Mouse (Mus musculus): ENCODE results near the gene Ptgfrn. TPM values are rescaled to one million over a fixed set of nuclear protein-coding genes. Genes with fewer than 3 reads are reported as not detected.

The Ptgfrn gene
- polyA plus RNA-seq, 1 experiment from 2014 or later: 8.8 TPM

DNA sequence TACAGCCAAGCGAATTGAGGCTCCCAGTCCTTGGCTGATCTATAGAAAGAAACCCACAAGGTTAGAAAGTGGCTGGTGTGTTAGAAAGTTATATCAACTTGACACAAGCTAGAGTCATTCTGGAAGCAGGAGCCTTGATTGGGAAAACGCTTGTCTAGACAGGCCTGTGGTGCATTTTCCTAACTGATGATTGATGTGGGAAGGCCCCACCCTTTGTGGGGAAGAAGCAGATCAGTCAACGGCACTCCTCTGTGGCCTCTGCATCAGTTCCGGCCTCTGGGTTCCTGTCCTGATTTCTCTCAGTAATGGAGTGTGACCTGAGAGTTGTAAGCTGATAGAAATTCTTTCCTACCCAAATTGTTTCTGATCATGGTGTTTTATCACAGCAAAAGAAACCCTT, 76.4 kb downstream of the Ptgfrn start:
- no peaks in the 10 kb centered on the region for H3K36me3 ChIP-seq (ENCODE audit: control insufficient read depth, insufficient read depth, low read length)
- no peak overlapping the region for H3K9ac ChIP-seq (ENCODE audit: low read length)
- H3K27me3 ChIP-seq (replicated peaks; ENCODE audit: control insufficient read depth, insufficient read depth, low read length): no peaks in the 10 kb centered on the region
- DNase-seq (ENCODE audit: low spot score): no peak
- H3K27ac ChIP-seq (ENCODE audit: low read depth): no peak overlapping the region
- no peaks in the 10 kb centered on the region for H3K9me3 ChIP-seq (ENCODE audit: control insufficient read depth, low read length)
- H3K4me1 ChIP-seq (replicated peaks; ENCODE audit: control insufficient read depth, insufficient read depth, low read length): peaks cover 6% of the 10 kb centered on the region; the same call in 1 of the 2 replicates
- H3K4me3 ChIP-seq (ENCODE audit: low read depth, low read length): no peak overlapping the region
- ATAC-seq (replicated peaks; ENCODE audit: low FRiP score, low TSS enrichment, low read depth): no peak
- WGBS: 58% methylated on average over 4 of the region's 4 CpGs
- no peak overlapping the region for H3K4me2 ChIP-seq (ENCODE audit: low read length)

DNA sequence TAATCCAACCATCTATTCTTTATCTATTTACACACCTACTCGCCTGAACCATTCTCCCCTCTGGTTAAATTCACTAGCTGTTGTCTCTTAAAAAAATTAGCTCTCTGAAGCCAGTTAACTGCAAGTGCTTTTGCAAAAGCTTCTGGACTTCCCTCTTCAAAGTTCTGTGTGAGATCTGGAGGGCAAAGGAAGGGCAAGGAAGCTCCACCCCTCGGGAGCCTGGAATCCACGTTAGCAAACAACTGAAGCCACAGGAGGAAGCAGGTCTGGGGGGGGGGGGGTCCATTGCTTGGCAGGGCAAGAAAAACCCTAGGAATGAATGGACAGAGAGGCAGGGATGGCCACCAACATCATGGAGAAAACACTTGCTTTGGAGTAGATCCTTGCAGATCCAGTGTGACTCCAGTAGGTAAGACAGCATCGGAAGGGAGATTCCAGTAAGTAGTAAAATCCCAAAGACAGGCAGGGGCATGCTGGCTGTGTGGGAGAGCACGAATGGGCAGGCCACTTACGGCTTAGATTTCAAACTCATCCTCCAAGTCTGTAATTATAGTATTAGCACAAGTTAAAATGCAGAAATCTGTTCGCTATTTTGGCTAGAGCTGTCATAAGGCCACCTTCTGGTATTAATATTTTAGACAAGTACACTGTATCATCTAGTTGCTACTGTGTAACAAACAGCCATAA, 78.5 kb downstream of the Ptgfrn start:
- Histone ChIP-seq H3K27me3 (replicated peaks; ENCODE audit: control insufficient read depth, insufficient read depth, low read length) (no peaks in the 10 kb centered on the region), H3K27ac (ENCODE audit: low read depth) (no peak overlapping the region), H3K9ac (ENCODE audit: low read length) (no peak overlapping the region), H3K4me3 (ENCODE audit: low read depth, low read length) (no peak overlapping the region), H3K9me3 (ENCODE audit: control insufficient read depth, low read length) (no peaks in the 10 kb centered on the region), H3K4me1 (replicated peaks; ENCODE audit: control insufficient read depth, insufficient read depth, low read length) (peaks cover 6% of the 10 kb centered on the region; the same call in 1 of the 2 replicates), H3K36me3 (ENCODE audit: control insufficient read depth, insufficient read depth, low read length) (no peaks in the 10 kb centered on the region), H3K4me2 (ENCODE audit: low read length) (no peak overlapping the region)
- WGBS: 38% methylated on average over 7 of the region's 7 CpGs
- DNase-seq (ENCODE audit: low spot score) (no peak), ATAC-seq (replicated peaks; ENCODE audit: low FRiP score, low TSS enrichment, low read depth) (no peak)

DNA sequence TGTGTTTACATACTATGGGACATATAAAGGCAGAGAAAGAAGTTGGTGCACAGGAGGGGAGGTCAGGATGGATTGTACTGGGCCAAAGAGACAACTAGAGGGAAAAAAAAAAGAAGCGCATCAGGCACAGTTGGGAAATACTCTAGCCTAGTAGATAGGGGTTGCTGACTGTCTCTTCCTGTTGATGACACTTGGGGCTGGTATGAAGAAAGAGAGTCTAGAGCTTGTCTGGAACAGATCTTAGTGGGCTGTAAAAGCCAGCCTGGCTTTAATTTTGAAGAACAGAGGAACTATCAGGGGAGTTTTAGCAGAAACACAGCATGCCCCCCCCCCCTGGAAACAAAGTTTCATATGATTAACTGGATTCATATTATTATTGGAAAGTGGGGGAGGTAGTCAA, 79.4 kb downstream of the Ptgfrn start:
- no peaks in the 10 kb centered on the region for H3K9me3 ChIP-seq (ENCODE audit: control insufficient read depth, low read length)
- no peak overlapping the region for H3K4me2 ChIP-seq (ENCODE audit: low read length)
- H3K27ac ChIP-seq (ENCODE audit: low read depth): no peak overlapping the region
- H3K4me3 ChIP-seq (ENCODE audit: low read depth, low read length): no peak overlapping the region
- no peak for DNase-seq (ENCODE audit: low spot score)
- H3K36me3 ChIP-seq (ENCODE audit: control insufficient read depth, insufficient read depth, low read length): no peaks in the 10 kb centered on the region
- 91% methylated on average over 1 of the region's 1 CpGs for WGBS
- peaks cover 6% of the 10 kb centered on the region; the same call in 1 of the 2 replicates for H3K4me1 ChIP-seq (replicated peaks; ENCODE audit: control insufficient read depth, insufficient read depth, low read length)
- ATAC-seq (replicated peaks; ENCODE audit: low FRiP score, low TSS enrichment, low read depth): no peak
- no peaks in the 10 kb centered on the region for H3K27me3 ChIP-seq (replicated peaks; ENCODE audit: control insufficient read depth, insufficient read depth, low read length)
- H3K9ac ChIP-seq (ENCODE audit: low read length): no peak overlapping the region

DNA sequence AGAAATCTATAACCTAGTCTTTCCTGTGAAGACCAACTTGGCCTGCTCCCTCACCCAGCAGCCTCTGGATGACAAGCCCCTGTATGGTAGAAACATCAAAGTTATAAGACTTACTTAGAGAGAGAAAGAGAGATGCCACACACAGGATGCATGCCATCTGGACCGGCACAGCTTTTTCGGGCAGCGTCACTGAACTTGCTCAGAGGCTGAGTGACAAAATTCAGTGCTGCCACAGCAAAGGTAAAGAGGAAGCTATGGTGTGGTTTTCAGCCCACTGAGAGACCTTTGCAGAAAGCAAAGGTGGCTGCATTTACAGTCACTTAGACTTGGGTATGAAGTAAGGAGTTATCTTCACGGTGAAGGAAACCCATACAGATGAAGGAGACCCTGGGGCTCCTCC, 80.7 kb downstream of the Ptgfrn start, which contains the start of gene Cd101:
TSS of gene Cd101 (minus strand) at position 218 of the 400 bp plus-strand sequence.
- Histone ChIP-seq H3K4me1 (replicated peaks; ENCODE audit: control insufficient read depth, insufficient read depth, low read length) (peaks cover 6% of the 10 kb centered on the region; the same call in 1 of the 2 replicates), H3K9ac (ENCODE audit: low read length) (no peak within 1 kb of the TSS), H3K4me3 (ENCODE audit: low read depth, low read length) (no peak within 1 kb of the TSS), H3K27me3 (replicated peaks; ENCODE audit: control insufficient read depth, insufficient read depth, low read length) (no peaks in the 10 kb centered on the region), H3K4me2 (ENCODE audit: low read length) (no peak within 1 kb of the TSS), H3K27ac (ENCODE audit: low read depth) (no peak within 1 kb of the TSS), H3K9me3 (ENCODE audit: control insufficient read depth, low read length) (no peaks in the 10 kb centered on the region), H3K36me3 (ENCODE audit: control insufficient read depth, insufficient read depth, low read length) (no peaks in the 10 kb centered on the region)
- 88% methylated on average over 4 of the region's 4 CpGs for WGBS
- DNase-seq (ENCODE audit: low spot score) (no peak), ATAC-seq (replicated peaks; ENCODE audit: low FRiP score, low TSS enrichment, low read depth) (no peak)

DNA sequence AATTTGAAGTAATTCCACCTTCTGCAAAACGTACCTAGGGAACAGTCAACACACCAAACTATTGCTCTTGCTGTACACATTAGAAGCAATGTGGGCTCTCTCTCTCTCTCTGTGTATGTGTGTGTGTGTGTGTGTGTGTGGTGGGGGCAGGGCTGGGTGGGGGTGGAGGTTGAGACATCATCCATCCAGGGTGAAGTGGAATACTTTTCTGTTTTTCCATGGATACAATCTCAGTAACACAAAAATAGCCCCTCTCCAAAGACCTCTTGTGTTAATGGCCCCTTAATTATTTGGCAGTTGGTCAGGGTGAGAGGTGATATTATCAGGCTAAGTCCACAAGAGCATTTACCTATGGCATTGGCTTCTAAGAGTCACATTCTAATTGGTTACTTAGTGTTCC, 83.3 kb downstream of the Ptgfrn start:
- 74% methylated on average over 1 of the region's 1 CpGs for WGBS
- Histone ChIP-seq H3K27me3 (replicated peaks; ENCODE audit: control insufficient read depth, insufficient read depth, low read length) (no peaks in the 10 kb centered on the region), H3K9me3 (ENCODE audit: control insufficient read depth, low read length) (no peaks in the 10 kb centered on the region), H3K27ac (ENCODE audit: low read depth) (no peak overlapping the region), H3K4me1 (replicated peaks; ENCODE audit: control insufficient read depth, insufficient read depth, low read length) (peaks cover 6% of the 10 kb centered on the region; the same call in 1 of the 2 replicates), H3K36me3 (ENCODE audit: control insufficient read depth, insufficient read depth, low read length) (no peaks in the 10 kb centered on the region), H3K9ac (ENCODE audit: low read length) (no peak overlapping the region), H3K4me3 (ENCODE audit: low read depth, low read length) (no peak overlapping the region), H3K4me2 (ENCODE audit: low read length) (no peak overlapping the region)
- ATAC-seq (replicated peaks; ENCODE audit: low FRiP score, low TSS enrichment, low read depth) (no peak), DNase-seq (ENCODE audit: low spot score) (no peak)

DNA sequence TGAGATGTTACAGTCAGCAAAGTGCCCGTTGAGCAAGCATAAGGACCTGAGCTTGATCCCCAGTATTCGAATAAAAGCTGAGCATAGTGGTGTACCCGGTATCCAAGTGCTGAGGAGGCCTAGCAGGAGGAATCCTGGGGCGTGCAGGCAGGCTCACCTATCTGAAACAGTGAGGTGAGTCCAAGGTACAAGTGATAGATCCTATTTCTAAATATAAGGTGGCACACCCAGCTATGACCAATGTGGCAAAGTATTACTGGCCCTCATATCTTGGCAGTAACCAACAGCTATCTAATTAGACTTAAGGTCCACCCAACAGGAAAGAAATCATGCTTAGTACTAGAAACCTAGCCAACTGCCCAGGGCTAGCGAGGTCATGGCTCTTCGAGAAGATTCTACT, 87.1 kb downstream of the Ptgfrn start:
- H3K27me3 ChIP-seq (replicated peaks; ENCODE audit: control insufficient read depth, insufficient read depth, low read length): no peaks in the 10 kb centered on the region
- H3K27ac ChIP-seq (ENCODE audit: low read depth): no peak overlapping the region
- no peak overlapping the region for H3K4me2 ChIP-seq (ENCODE audit: low read length)
- H3K36me3 ChIP-seq (ENCODE audit: control insufficient read depth, insufficient read depth, low read length): no peaks in the 10 kb centered on the region
- WGBS: 82% methylated on average over 6 of the region's 6 CpGs
- no peak for ATAC-seq (replicated peaks; ENCODE audit: low FRiP score, low TSS enrichment, low read depth)
- no peaks in the 10 kb centered on the region for H3K9me3 ChIP-seq (ENCODE audit: control insufficient read depth, low read length)
- no peak overlapping the region for H3K9ac ChIP-seq (ENCODE audit: low read length)
- H3K4me1 ChIP-seq (replicated peaks; ENCODE audit: control insufficient read depth, insufficient read depth, low read length): no peaks in the 10 kb centered on the region
- H3K4me3 ChIP-seq (ENCODE audit: low read depth, low read length): no peak overlapping the region
- no peak for DNase-seq (ENCODE audit: low spot score)

DNA sequence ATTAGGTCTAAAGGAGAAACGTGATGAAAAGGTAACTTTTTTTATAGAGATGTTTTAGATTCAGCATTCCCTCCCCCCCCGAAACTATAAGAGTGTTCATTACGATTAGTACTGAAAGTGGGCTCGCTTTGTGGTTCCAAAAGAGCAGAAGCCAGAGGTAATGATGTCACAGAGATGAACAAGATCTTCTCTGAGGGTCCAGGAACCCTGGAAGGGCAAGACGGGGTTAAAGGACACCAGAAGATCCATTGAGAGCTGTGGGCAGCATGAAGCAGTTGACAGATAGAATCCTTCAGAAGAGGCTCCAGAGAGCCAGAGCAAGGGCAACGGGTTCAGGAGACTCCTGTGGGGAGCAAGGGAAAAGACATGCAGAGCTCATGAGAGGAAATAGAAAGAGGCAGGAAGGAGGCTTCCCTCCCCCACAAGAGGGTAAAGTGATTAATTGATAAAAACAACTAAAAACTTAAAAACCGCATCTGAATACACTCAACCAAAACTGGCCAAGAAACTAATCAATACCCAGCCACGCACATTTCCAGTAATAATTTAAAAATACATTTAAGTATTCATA, 88.5 kb downstream of the Ptgfrn start:
- ATAC-seq (replicated peaks; ENCODE audit: low FRiP score, low TSS enrichment, low read depth) (no peak), DNase-seq (ENCODE audit: low spot score) (no peak)
- 71% methylated on average over 8 of the region's 8 CpGs for WGBS

DNA sequence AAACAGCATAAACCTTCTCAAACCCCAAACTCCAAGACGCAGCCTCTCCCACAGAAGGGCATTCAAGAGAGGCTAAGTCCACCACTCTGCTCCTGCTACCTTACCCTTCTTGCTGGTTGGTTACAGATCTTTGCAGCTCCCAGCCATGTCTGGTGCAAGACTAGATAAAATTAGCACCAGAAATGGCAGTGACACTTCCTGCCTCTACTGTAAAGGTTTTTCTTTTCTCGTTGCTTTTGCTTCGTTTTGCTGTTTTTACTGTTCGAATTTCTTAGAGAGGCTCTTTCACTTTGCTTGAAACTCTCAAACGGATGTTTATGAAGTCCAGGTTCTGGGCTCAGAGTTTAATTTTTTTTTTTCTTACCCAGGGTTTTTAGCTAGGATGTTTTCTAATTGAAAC, 89.0 kb downstream of the Ptgfrn start:
- WGBS: 78% methylated on average over 5 of the region's 5 CpGs
- Histone ChIP-seq H3K9ac (ENCODE audit: low read length) (no peak overlapping the region), H3K4me1 (replicated peaks; ENCODE audit: control insufficient read depth, insufficient read depth, low read length) (no peaks in the 10 kb centered on the region), H3K27ac (ENCODE audit: low read depth) (no peak overlapping the region), H3K27me3 (replicated peaks; ENCODE audit: control insufficient read depth, insufficient read depth, low read length) (no peaks in the 10 kb centered on the region), H3K4me2 (ENCODE audit: low read length) (no peak overlapping the region), H3K36me3 (ENCODE audit: control insufficient read depth, insufficient read depth, low read length) (no peaks in the 10 kb centered on the region), H3K4me3 (ENCODE audit: low read depth, low read length) (no peak overlapping the region), H3K9me3 (ENCODE audit: control insufficient read depth, low read length) (no peaks in the 10 kb centered on the region)
- DNase-seq (ENCODE audit: low spot score) (no peak), ATAC-seq (replicated peaks; ENCODE audit: low FRiP score, low TSS enrichment, low read depth) (no peak)

More for the DNA sequence above, 88.5 kb downstream of the Ptgfrn start:
- H3K36me3 ChIP-seq (ENCODE audit: control insufficient read depth, insufficient read depth, low read length): no peaks in the 10 kb centered on the region
- no peak overlapping the region for H3K4me2 ChIP-seq (ENCODE audit: low read length)
- no peak overlapping the region for H3K27ac ChIP-seq (ENCODE audit: low read depth)
- no peaks in the 10 kb centered on the region for H3K27me3 ChIP-seq (replicated peaks; ENCODE audit: control insufficient read depth, insufficient read depth, low read length)
- H3K9me3 ChIP-seq (ENCODE audit: control insufficient read depth, low read length): no peaks in the 10 kb centered on the region
- H3K4me1 ChIP-seq (replicated peaks; ENCODE audit: control insufficient read depth, insufficient read depth, low read length): no peaks in the 10 kb centered on the region
- H3K9ac ChIP-seq (ENCODE audit: low read length): no peak overlapping the region
- no peak overlapping the region for H3K4me3 ChIP-seq (ENCODE audit: low read depth, low read length)

DNA sequence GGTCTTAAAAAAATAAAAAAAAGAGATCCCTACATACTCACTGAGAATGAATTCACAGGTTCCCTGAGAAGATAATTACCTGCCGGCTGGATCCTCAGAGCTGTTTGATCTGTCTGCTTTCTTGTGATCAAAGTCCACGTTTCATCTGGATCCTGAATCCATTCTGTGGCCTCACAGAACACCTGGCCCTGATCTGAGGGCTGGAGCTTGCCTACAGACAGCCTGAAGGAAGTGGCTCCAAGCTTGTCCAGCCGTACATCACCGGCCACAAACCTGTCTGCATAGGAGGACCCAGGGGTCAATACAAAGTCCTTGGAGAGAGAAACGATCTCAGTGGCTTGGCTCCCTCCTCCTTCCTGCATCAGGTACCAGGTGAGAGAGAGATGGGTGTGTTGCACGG, 91.6 kb downstream of the Ptgfrn start:
- Histone ChIP-seq H3K4me1 (replicated peaks; ENCODE audit: control insufficient read depth, insufficient read depth, low read length) (no peaks in the 10 kb centered on the region; the same call in 1 of the 2 replicates), H3K9ac (ENCODE audit: low read length) (no peak overlapping the region), H3K27ac (ENCODE audit: low read depth) (no peak overlapping the region), H3K36me3 (ENCODE audit: control insufficient read depth, insufficient read depth, low read length) (no peaks in the 10 kb centered on the region), H3K4me3 (ENCODE audit: low read depth, low read length) (no peak overlapping the region), H3K4me2 (ENCODE audit: low read length) (no peak overlapping the region), H3K9me3 (ENCODE audit: control insufficient read depth, low read length) (no peaks in the 10 kb centered on the region), H3K27me3 (replicated peaks; ENCODE audit: control insufficient read depth, insufficient read depth, low read length) (no peaks in the 10 kb centered on the region)
- no peak for ATAC-seq (replicated peaks; ENCODE audit: low FRiP score, low TSS enrichment, low read depth)
- no peak for DNase-seq (ENCODE audit: low spot score)
- WGBS: 74% methylated on average over 6 of the region's 6 CpGs
